Mouse (Mus musculus) kidney, postnatal 36 days (tissue): Measurements from ENCODE around the gene AC141477.1.

Source experiments
- DNase-seq, 2 experiments: peaks; one replicate each; pipeline ENCODE4 v3.0.0; 2021 to 2022; ENCODE audit warnings: mixed read lengths in 2 of 2

The AC141477.1 gene

DNA sequence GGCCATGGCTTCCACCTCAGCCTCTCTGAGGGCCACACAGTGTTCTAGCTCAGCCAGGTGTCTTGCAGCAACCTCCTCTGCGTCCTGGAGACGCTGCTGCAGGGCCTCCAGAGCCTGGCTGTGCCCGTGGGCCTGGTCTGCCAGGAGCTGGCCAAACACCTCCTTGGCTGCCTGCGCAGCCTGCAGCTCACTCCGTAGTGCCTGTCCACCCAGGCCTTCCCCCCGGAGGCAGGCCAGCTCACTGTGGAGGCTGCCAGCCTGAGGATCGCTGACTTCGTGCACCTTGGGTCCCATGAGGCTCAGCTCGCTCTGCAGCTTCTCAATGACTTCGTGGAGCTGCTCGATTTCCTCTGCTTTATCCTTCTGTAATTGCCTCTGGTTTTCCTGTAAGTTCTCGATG lies 47.6 kb downstream of the AC141477.1 start:
- DNase-seq, result no peak

DNA sequence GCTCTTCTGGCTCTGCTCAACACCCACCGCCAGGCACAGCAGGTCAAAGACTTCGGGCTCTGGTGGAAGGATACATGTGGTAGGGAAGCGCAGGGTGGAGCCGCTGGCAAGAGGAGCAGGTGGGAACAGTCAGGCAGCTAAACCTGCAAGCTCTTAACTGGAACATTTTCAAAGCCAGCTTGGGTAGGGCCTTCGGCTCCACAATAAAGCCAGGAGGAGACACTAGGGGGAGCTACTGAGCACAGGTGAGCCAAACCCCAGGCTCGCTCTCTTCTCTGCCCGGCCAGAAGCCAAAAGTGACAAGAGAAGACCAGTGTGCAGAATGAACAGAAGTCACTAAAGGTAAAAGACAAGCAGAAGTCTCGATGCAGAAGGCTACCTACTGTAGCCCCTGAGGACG lies 48.5 kb downstream of the AC141477.1 start:
- peak; percentile 29 to 76 for DNase-seq

DNA sequence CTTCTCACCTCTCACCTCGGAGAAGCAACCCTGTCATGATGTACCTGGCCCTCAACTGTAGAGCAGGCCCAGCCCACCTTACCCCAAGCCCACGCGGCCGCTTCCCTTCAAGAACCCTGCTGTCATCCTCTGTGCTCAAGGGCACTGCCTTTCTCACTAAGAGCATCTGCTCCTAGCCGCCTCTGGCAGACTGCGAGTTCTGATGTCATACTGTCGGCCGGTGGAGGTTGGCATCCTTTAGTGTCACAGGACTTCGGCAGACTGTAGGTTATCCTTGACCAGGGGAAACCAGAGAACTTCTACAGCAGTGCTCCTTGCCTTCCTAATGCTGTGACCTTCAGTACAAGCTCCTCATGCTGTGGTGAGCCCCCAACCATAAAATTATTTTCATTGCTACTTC lies 49.1 kb downstream of the AC141477.1 start:
- DNase-seq, result no peak
